Mouse (Mus musculus): ENCODE measurements around the gene Rai14. TPM values are rescaled to one million over a fixed set of nuclear protein-coding genes. Genes with fewer than 3 reads are reported as not detected.

The Rai14 gene
- polyA plus RNA-seq, 1 experiment from 2014 or later = 73.1 TPM

GRCm38 (mm10) chr15:10623571-10624227 is 90.7 kb downstream of the Rai14 start:
- Histone ChIP-seq H3K4me2 (no peak overlapping the region), H3K4me1 (ENCODE audit: insufficient read depth) (0 out of 2 replicates have a peak, but pooled peaks cover 5% of the 10 kb centered on the region), H3K36me3 (ENCODE audit: insufficient read depth) (0 out of 2 replicates have a peak, but pooled peaks cover 3% of the 10 kb centered on the region), H3K9ac (no peak overlapping the region), H3K27me3 (ENCODE audit: insufficient read depth, low read length) (no peaks in the 10 kb centered on the region), H3K4me3 (ENCODE audit: low read depth, low read length) (no peak overlapping the region), H3K9me3 (ENCODE audit: low read depth, low read length) (0 out of 2 replicates have a peak, but pooled peaks cover 2% of the 10 kb centered on the region), H3K27ac (ENCODE audit: low read depth) (no peak overlapping the region)
- DNase-seq = no peak
- TF ChIP-seq CTCF (IDR thresholded peaks at IDR 0.05; ENCODE audit: low read depth) = no peak
- ATAC-seq (ENCODE audit: insufficient read depth) = peak; percentile 39
- 21% methylated on average over 10 of the region's 10 CpGs for WGBS

GRCm38 (mm10) chr15:10621194-10621593 is 93.2 kb downstream of the Rai14 start:
- H3K36me3 ChIP-seq (ENCODE audit: insufficient read depth) = 0 out of 2 replicates have a peak, but pooled peaks cover 6% of the 10 kb centered on the region
- H3K9ac ChIP-seq = no peak overlapping the region
- no peak overlapping the region for H3K27ac ChIP-seq (ENCODE audit: low read depth)
- 0 out of 2 replicates have a peak, but pooled peaks cover 5% of the 10 kb centered on the region for H3K9me3 ChIP-seq (ENCODE audit: low read depth, low read length)
- no peaks in the 10 kb centered on the region for H3K4me1 ChIP-seq (ENCODE audit: insufficient read depth)
- ATAC-seq (ENCODE audit: insufficient read depth) (no peak), DNase-seq (no peak)
- no peak overlapping the region for H3K4me2 ChIP-seq
- TF ChIP-seq CTCF (IDR thresholded peaks at IDR 0.05; ENCODE audit: low read depth) = no peak
- H3K4me3 ChIP-seq (ENCODE audit: low read depth, low read length) = no peak overlapping the region
- H3K27me3 ChIP-seq (ENCODE audit: insufficient read depth, low read length) = no peaks in the 10 kb centered on the region
- whole genome bisulfite sequencing = 87% methylated on average over 8 of the region's 8 CpGs

GRCm38 (mm10) chr15:10619678-10620077 is 94.7 kb downstream of the Rai14 start:
- H3K27ac ChIP-seq (ENCODE audit: low read depth) = no peak overlapping the region
- H3K4me1 ChIP-seq (ENCODE audit: insufficient read depth) = no peaks in the 10 kb centered on the region
- H3K27me3 ChIP-seq (ENCODE audit: insufficient read depth, low read length) = no peaks in the 10 kb centered on the region
- no peak overlapping the region for H3K4me3 ChIP-seq (ENCODE audit: low read depth, low read length)
- WGBS = 94% methylated on average over 3 of the region's 3 CpGs
- 0 out of 2 replicates have a peak, but pooled peaks cover 6% of the 10 kb centered on the region for H3K36me3 ChIP-seq (ENCODE audit: insufficient read depth)
- DNase-seq (no peak), ATAC-seq (ENCODE audit: insufficient read depth) (no peak)
- 0 out of 2 replicates have a peak, but pooled peaks cover 5% of the 10 kb centered on the region for H3K9me3 ChIP-seq (ENCODE audit: low read depth, low read length)
- no peak for TF ChIP-seq CTCF (IDR thresholded peaks at IDR 0.05; ENCODE audit: low read depth)
- H3K4me2 ChIP-seq = no peak overlapping the region
- H3K9ac ChIP-seq = no peak overlapping the region

- no peak overlapping the region for H3K4me2 ChIP-seq
- H3K9ac ChIP-seq = no peak overlapping the region
- WGBS = 84% methylated on average over 2 of the region's 2 CpGs
- H3K27ac ChIP-seq (ENCODE audit: low read depth) = no peak overlapping the region
- no peak overlapping the region for H3K4me3 ChIP-seq (ENCODE audit: low read depth, low read length)
- ATAC-seq (ENCODE audit: insufficient read depth) (no peak), DNase-seq (no peak)
- H3K36me3 ChIP-seq (ENCODE audit: insufficient read depth) = 0 out of 2 replicates have a peak, but pooled peaks cover 6% of the 10 kb centered on the region
- TF ChIP-seq CTCF (IDR thresholded peaks at IDR 0.05; ENCODE audit: low read depth) = peak; percentile 39; the same call in 1 of the 2 replicates
- 0 out of 2 replicates have a peak, but pooled peaks cover 5% of the 10 kb centered on the region for H3K9me3 ChIP-seq (ENCODE audit: low read depth, low read length)
- no peaks in the 10 kb centered on the region for H3K4me1 ChIP-seq (ENCODE audit: insufficient read depth)
- no peaks in the 10 kb centered on the region for H3K27me3 ChIP-seq (ENCODE audit: insufficient read depth, low read length)
Observed at GRCm38 (mm10) chr15:10618276-10618675, 96.1 kb downstream of the Rai14 start.

- Histone ChIP-seq H3K4me2 (no peak overlapping the region), H3K9ac (no peak overlapping the region), H3K4me3 (ENCODE audit: low read depth, low read length) (no peak overlapping the region), H3K9me3 (ENCODE audit: low read depth, low read length) (0 out of 2 replicates have a peak, but pooled peaks cover 5% of the 10 kb centered on the region), H3K27me3 (ENCODE audit: insufficient read depth, low read length) (no peaks in the 10 kb centered on the region), H3K36me3 (ENCODE audit: insufficient read depth) (0 out of 2 replicates have a peak, but pooled peaks cover 9% of the 10 kb centered on the region), H3K4me1 (ENCODE audit: insufficient read depth) (no peaks in the 10 kb centered on the region), H3K27ac (ENCODE audit: low read depth) (no peak overlapping the region)
- ATAC-seq (ENCODE audit: insufficient read depth) (peak; percentile 41; the same call in 1 of the 2 replicates), DNase-seq (peak; percentile 67)
- WGBS = 47% methylated on average over 6 of the region's 6 CpGs
- no peak for TF ChIP-seq CTCF (IDR thresholded peaks at IDR 0.05; ENCODE audit: low read depth)
Observed at GRCm38 (mm10) chr15:10616001-10616400, 98.4 kb downstream of the Rai14 start.

- Histone ChIP-seq H3K4me1 (ENCODE audit: insufficient read depth) (no peaks in the 10 kb centered on the region), H3K27ac (ENCODE audit: low read depth) (no peak overlapping the region), H3K36me3 (ENCODE audit: insufficient read depth) (peaks cover 12% of the 10 kb centered on the region; the same call in 1 of the 2 replicates), H3K4me3 (ENCODE audit: low read depth, low read length) (no peak overlapping the region), H3K9me3 (ENCODE audit: low read depth, low read length) (no peaks in the 10 kb centered on the region), H3K27me3 (ENCODE audit: insufficient read depth, low read length) (no peaks in the 10 kb centered on the region), H3K4me2 (no peak overlapping the region), H3K9ac (no peak overlapping the region)
- ATAC-seq (ENCODE audit: insufficient read depth) (no peak), DNase-seq (no peak)
- no peak for TF ChIP-seq CTCF (IDR thresholded peaks at IDR 0.05; ENCODE audit: low read depth)
- 85% methylated on average over 9 of the region's 9 CpGs for WGBS
Observed at GRCm38 (mm10) chr15:10611040-10611439, 103.4 kb downstream of the Rai14 start.

GRCm38 (mm10) chr15:10609107-10609506 is 105.3 kb downstream of the Rai14 start:
- Histone ChIP-seq H3K27me3 (ENCODE audit: insufficient read depth, low read length) (no peaks in the 10 kb centered on the region), H3K4me2 (no peak overlapping the region), H3K9me3 (ENCODE audit: low read depth, low read length) (no peaks in the 10 kb centered on the region), H3K4me3 (ENCODE audit: low read depth, low read length) (no peak overlapping the region), H3K36me3 (ENCODE audit: insufficient read depth) (peaks cover 25% of the 10 kb centered on the region; the same call in 1 of the 2 replicates), H3K9ac (no peak overlapping the region), H3K27ac (ENCODE audit: low read depth) (no peak overlapping the region), H3K4me1 (ENCODE audit: insufficient read depth) (no peaks in the 10 kb centered on the region)
- no peak for ATAC-seq (ENCODE audit: insufficient read depth)
- no peak for TF ChIP-seq CTCF (IDR thresholded peaks at IDR 0.05; ENCODE audit: low read depth)
- 87% methylated on average over 4 of the region's 4 CpGs for WGBS
- no peak for DNase-seq

Measured in lung, embryonic 14.5 days (tissue).